Mouse (Mus musculus): Measurements from ENCODE around the gene Onecut1. TPM values are rescaled to one million over a fixed set of nuclear protein-coding genes. Genes with fewer than 3 reads are reported as not detected.
A peak's percentile ranks its signal among the peaks of the same experiment; 100 is the strongest.

Onecut1 gene
- total RNA-seq, 1 experiment = 0.13 TPM

GRCm38 (mm10) chr9:74915611-74916010 lies 53.9 kb downstream of the Onecut1 start:
- in situ Hi-C loops (cut with MboI; ENCODE audit: low sequenced_read_pairs in 2 of 2, unreplicated experiment in 2 of 2) = no loop called here
- Histone ChIP-seq H3K4me3 (ENCODE audit: insufficient read depth in 1 of 2, low read depth in 1 of 2, low read length in 2 of 2, poor library complexity in 1 of 2, severe bottlenecking in 1 of 2) (no peak overlapping the region), H3K4me1 (ENCODE audit: control insufficient read depth in 2 of 2, insufficient read depth in 2 of 2, low read length in 2 of 2, poor library complexity in 1 of 2) (no peaks in the 10 kb centered on the region), H3K9ac (ENCODE audit: insufficient read depth, low read depth, low read length, poor library complexity, severe bottlenecking) (no peak overlapping the region), H3K36me3 (ENCODE audit: control insufficient read depth, insufficient read depth, low read length, poor library complexity, severe bottlenecking) (no peaks in the 10 kb centered on the region), H3K27ac (ENCODE audit: insufficient read depth, low read depth, low read length, poor library complexity, severe bottlenecking) (no peak overlapping the region), H3K9me3 (ENCODE audit: control insufficient read depth, insufficient read depth, low read depth, low read length) (no peaks in the 10 kb centered on the region)
- TF ChIP-seq CHD2 (IDR thresholded peaks at IDR 0.05; ENCODE audit: low read depth, low read length) = no peak
- TF ChIP-seq ZC3H11A (IDR thresholded peaks at IDR 0.05; ENCODE audit: borderline replicate concordance, low read depth, low read length) = no peak
- no peak for TF ChIP-seq ZNF384 (IDR thresholded peaks at IDR 0.05; ENCODE audit: low read depth, low read length)
- no peak for TF ChIP-seq HCFC1 (IDR thresholded peaks at IDR 0.05; ENCODE audit: borderline replicate concordance, insufficient read depth, low read length)
- TF ChIP-seq MAFK (IDR thresholded peaks at IDR 0.05; ENCODE audit: insufficient read depth, low read depth, low read length) = no peak
- DNase-seq (ENCODE audit: low read depth, low spot score) = no peak

DNA sequence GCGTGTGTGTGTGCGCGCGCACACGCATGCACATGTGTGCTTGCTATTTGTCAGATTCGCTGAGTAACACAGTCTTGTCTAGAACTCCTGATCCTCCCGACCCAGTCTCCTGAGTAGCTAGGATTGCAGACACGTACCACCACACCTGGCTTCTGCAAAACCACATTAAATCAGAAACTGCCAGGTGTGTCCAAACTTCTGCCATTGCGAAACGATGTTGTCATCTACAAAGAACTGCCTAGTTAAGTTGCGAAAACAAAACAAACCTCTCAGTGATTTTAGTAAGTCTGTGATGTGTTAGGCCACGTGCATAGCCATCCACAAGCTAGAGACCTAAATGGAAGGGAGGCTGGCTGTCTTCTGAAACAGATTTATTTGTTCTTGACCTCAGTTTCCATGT lies 58.7 kb downstream of the Onecut1 start:
- TF ChIP-seq HCFC1 (IDR thresholded peaks at IDR 0.05; ENCODE audit: borderline replicate concordance, insufficient read depth, low read length) (no peak), MAFK (IDR thresholded peaks at IDR 0.05; ENCODE audit: insufficient read depth, low read depth, low read length) (no peak), ZC3H11A (IDR thresholded peaks at IDR 0.05; ENCODE audit: borderline replicate concordance, low read depth, low read length) (no peak), ZNF384 (IDR thresholded peaks at IDR 0.05; ENCODE audit: low read depth, low read length) (no peak), CHD2 (IDR thresholded peaks at IDR 0.05; ENCODE audit: low read depth, low read length) (no peak)
- in situ Hi-C loops (cut with MboI; ENCODE audit: low sequenced_read_pairs in 2 of 2, unreplicated experiment in 2 of 2) = no loop called here

DNA sequence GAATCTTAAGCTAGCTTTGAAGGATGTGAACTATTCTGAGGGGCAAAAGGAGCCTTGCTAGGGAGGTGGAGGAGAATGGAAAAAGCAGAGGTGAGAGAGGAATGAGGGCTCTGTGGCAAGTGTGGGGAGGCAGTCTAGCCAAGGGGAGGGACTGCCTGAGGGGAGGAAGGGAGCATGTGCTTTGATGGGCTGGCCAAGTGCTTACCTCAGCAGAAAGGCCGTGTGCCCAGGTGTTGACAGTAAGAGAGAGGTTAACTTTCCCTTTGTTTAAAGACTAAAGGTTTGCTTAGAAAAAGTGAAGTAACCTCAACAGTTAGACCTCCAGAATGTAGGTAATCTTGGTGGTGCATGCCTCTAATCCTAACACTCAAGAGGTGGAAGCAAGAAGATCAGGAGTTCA lies 59.7 kb downstream of the Onecut1 start:
- in situ Hi-C loops (cut with MboI; ENCODE audit: low sequenced_read_pairs in 2 of 2, unreplicated experiment in 2 of 2) = no loop called here
- TF ChIP-seq ZC3H11A (IDR thresholded peaks at IDR 0.05; ENCODE audit: borderline replicate concordance, low read depth, low read length) (no peak), MAFK (IDR thresholded peaks at IDR 0.05; ENCODE audit: insufficient read depth, low read depth, low read length) (0 out of 2 replicates have a peak, but pooled peaks have one; percentile 22), CHD2 (IDR thresholded peaks at IDR 0.05; ENCODE audit: low read depth, low read length) (no peak)
- Histone ChIP-seq H3K4me1 (ENCODE audit: control insufficient read depth in 2 of 2, insufficient read depth in 2 of 2, low read length in 2 of 2, poor library complexity in 1 of 2) (no peaks in the 10 kb centered on the region), H3K4me3 (ENCODE audit: insufficient read depth in 1 of 2, low read depth in 1 of 2, low read length in 2 of 2, poor library complexity in 1 of 2, severe bottlenecking in 1 of 2) (no peak overlapping the region), H3K36me3 (ENCODE audit: control insufficient read depth, insufficient read depth, low read length, poor library complexity, severe bottlenecking) (no peaks in the 10 kb centered on the region), H3K9me3 (ENCODE audit: control insufficient read depth, insufficient read depth, low read depth, low read length) (no peaks in the 10 kb centered on the region), H3K9ac (ENCODE audit: insufficient read depth, low read depth, low read length, poor library complexity, severe bottlenecking) (no peak overlapping the region), H3K27ac (ENCODE audit: insufficient read depth, low read depth, low read length, poor library complexity, severe bottlenecking) (no peak overlapping the region)
- no peak for DNase-seq (ENCODE audit: low read depth, low spot score)

More for the DNA sequence above, 58.7 kb downstream of the Onecut1 start:
- DNase-seq (ENCODE audit: low read depth, low spot score) = no peak
- Histone ChIP-seq H3K27ac (ENCODE audit: insufficient read depth, low read depth, low read length, poor library complexity, severe bottlenecking) (no peak overlapping the region), H3K36me3 (ENCODE audit: control insufficient read depth, insufficient read depth, low read length, poor library complexity, severe bottlenecking) (no peaks in the 10 kb centered on the region), H3K4me1 (ENCODE audit: control insufficient read depth in 2 of 2, insufficient read depth in 2 of 2, low read length in 2 of 2, poor library complexity in 1 of 2) (no peaks in the 10 kb centered on the region), H3K4me3 (ENCODE audit: insufficient read depth in 1 of 2, low read depth in 1 of 2, low read length in 2 of 2, poor library complexity in 1 of 2, severe bottlenecking in 1 of 2) (no peak overlapping the region), H3K9ac (ENCODE audit: insufficient read depth, low read depth, low read length, poor library complexity, severe bottlenecking) (no peak overlapping the region), H3K9me3 (ENCODE audit: control insufficient read depth, insufficient read depth, low read depth, low read length) (no peaks in the 10 kb centered on the region)

GRCm38 (mm10) chr9:74922884-74923283 lies 61.2 kb downstream of the Onecut1 start:
- H3K4me1 ChIP-seq (ENCODE audit: control insufficient read depth in 2 of 2, insufficient read depth in 2 of 2, low read length in 2 of 2, poor library complexity in 1 of 2) = no peaks in the 10 kb centered on the region
- H3K9ac ChIP-seq (ENCODE audit: insufficient read depth, low read depth, low read length, poor library complexity, severe bottlenecking) = no peak overlapping the region
- in situ Hi-C loops (cut with MboI; ENCODE audit: low sequenced_read_pairs in 2 of 2, unreplicated experiment in 2 of 2) = no loop called here
- H3K9me3 ChIP-seq (ENCODE audit: control insufficient read depth, insufficient read depth, low read depth, low read length) = no peaks in the 10 kb centered on the region
- no peak for DNase-seq (ENCODE audit: low read depth, low spot score)
- H3K27ac ChIP-seq (ENCODE audit: insufficient read depth, low read depth, low read length, poor library complexity, severe bottlenecking) = no peak overlapping the region
- no peak for TF ChIP-seq HCFC1 (IDR thresholded peaks at IDR 0.05; ENCODE audit: borderline replicate concordance, insufficient read depth, low read length)
- no peak for TF ChIP-seq CHD2 (IDR thresholded peaks at IDR 0.05; ENCODE audit: low read depth, low read length)
- TF ChIP-seq ZNF384 (IDR thresholded peaks at IDR 0.05; ENCODE audit: low read depth, low read length) = no peak
- no peak for TF ChIP-seq ZC3H11A (IDR thresholded peaks at IDR 0.05; ENCODE audit: borderline replicate concordance, low read depth, low read length)
- TF ChIP-seq MAFK (IDR thresholded peaks at IDR 0.05; ENCODE audit: insufficient read depth, low read depth, low read length) = no peak
- no peaks in the 10 kb centered on the region for H3K36me3 ChIP-seq (ENCODE audit: control insufficient read depth, insufficient read depth, low read length, poor library complexity, severe bottlenecking)
- no peak overlapping the region for H3K4me3 ChIP-seq (ENCODE audit: insufficient read depth in 1 of 2, low read depth in 1 of 2, low read length in 2 of 2, poor library complexity in 1 of 2, severe bottlenecking in 1 of 2)

Data from ES-E14 (cell line).